Mouse (Mus musculus) lung, embryonic 14.5 days (tissue): ENCODE measurements around the gene Epha4. TPM values are rescaled to one million over a fixed set of nuclear protein-coding genes. Genes with fewer than 3 reads are reported as not detected.

ENCODE experiments used
- ATAC-seq: fragments of 200-750 bp; cut with Nextera tagmentation; 2 replicates; pipeline ENCODE4 v1.8.0; 2017; ENCODE audit warnings: mild to moderate bottlenecking, moderate TSS enrichment, moderate library complexity; ENCODE audit not compliant: insufficient read depth
- DNase-seq: peaks from one replicate; pipeline ENCODE4 v3.0.0-alpha.2; 2015
- H3K27ac ChIP-seq: fragments of 300-500 bp; sonication (generic); 2 replicates; pipeline ENCODE4 v1.5.1; 2014; ENCODE audit warnings: low read depth, mild to moderate bottlenecking, moderate library complexity
- H3K27me3 ChIP-seq: fragments of 300-500 bp; sonication (generic); 2 replicates; pipeline ENCODE4 v1.6.1; 2014; ENCODE audit warnings: low read length, control low read depth; ENCODE audit not compliant: insufficient read depth
- H3K36me3 ChIP-seq: fragments of 300-500 bp; sonication (generic); 2 replicates; pipeline ENCODE4 v1.6.1; 2014; ENCODE audit warnings: control low read depth; ENCODE audit not compliant: insufficient read depth
- H3K4me1 ChIP-seq: fragments of 300-500 bp; sonication (generic); 2 replicates; pipeline ENCODE4 v1.6.1; 2014; ENCODE audit warnings: antibody characterized with exemption, control low read depth; ENCODE audit not compliant: insufficient read depth
- H3K4me2 ChIP-seq: fragments of 300-500 bp; sonication (generic); 2 replicates; pipeline ENCODE4 v1.6.1; 2014; ENCODE audit warnings: mild to moderate bottlenecking
- H3K4me3 ChIP-seq: fragments of 300-500 bp; sonication (generic); 2 replicates; pipeline ENCODE4 v1.5.1; 2014; ENCODE audit warnings: low read depth, low read length
- H3K9ac ChIP-seq: fragments of 300-500 bp; sonication (generic); 2 replicates; pipeline ENCODE4 v1.6.1; 2014
- H3K9me3 ChIP-seq: fragments of 300-500 bp; sonication (generic); 2 replicates; pipeline ENCODE4 v1.6.1; 2016; ENCODE audit warnings: low read depth, low read length, control low read depth
- CTCF ChIP-seq: IDR thresholded peaks from 2 replicates; pipeline ENCODE4 v1.5.1; 2016; ENCODE audit warnings: antibody characterized with exemption, low read depth
- WGBS: fragments of 180-500 bp; shearing (Covaris S2); extraction: QIAGEN DNeasy Blood & Tissue Kit; methylation state at CpG from one replicate; pipeline ENCODE4 v1.1.7; 2014; 5-methylcytosine and 5-hydroxymethylcytosine counted together
- polyA plus RNA-seq: library from polyadenylated mRNA; unstranded; fragments of >200 nt; fragmentation: Nextera tagmentation; extraction: Ambion mirVana; gene quantifications from 2 replicates; pipeline ENCODE4 v1.2.1, GENCODE M21; 2014

Gene Epha4
- polyA plus RNA-seq, 1 experiment from 2014 or later, result 18.0 TPM

GRCm38 (mm10) chr1:77446438-77446837 is 68.5 kb downstream of the Epha4 start:
- H3K36me3 ChIP-seq, result 0 out of 2 replicates have a peak, but pooled peaks cover 3% of the 10 kb centered on the region
- H3K27me3 ChIP-seq, result no peaks in the 10 kb centered on the region
- 67% methylated on average over 12 of the region's 12 CpGs for whole genome bisulfite sequencing
- H3K4me2 ChIP-seq, result no peak overlapping the region
- no peak overlapping the region for H3K4me3 ChIP-seq
- no peak for ATAC-seq
- no peak for TF ChIP-seq CTCF
- no peak overlapping the region for H3K27ac ChIP-seq
- H3K9me3 ChIP-seq, result no peaks in the 10 kb centered on the region
- no peak overlapping the region for H3K9ac ChIP-seq
- no peak for DNase-seq
- H3K4me1 ChIP-seq, result 0 out of 2 replicates have a peak, but pooled peaks cover 3% of the 10 kb centered on the region

- H3K4me2 ChIP-seq, result no peak overlapping the region
- DNase-seq (no peak), ATAC-seq (no peak)
- H3K9ac ChIP-seq, result no peak overlapping the region
- no peak overlapping the region for H3K4me3 ChIP-seq
- H3K27ac ChIP-seq, result no peak overlapping the region
- no peaks in the 10 kb centered on the region for H3K9me3 ChIP-seq
- 0 out of 2 replicates have a peak, but pooled peaks cover 3% of the 10 kb centered on the region for H3K36me3 ChIP-seq
- 75% methylated on average over 9 of the region's 9 CpGs for WGBS
- H3K4me1 ChIP-seq, result 0 out of 2 replicates have a peak, but pooled peaks cover 3% of the 10 kb centered on the region
- TF ChIP-seq CTCF, result no peak
- no peaks in the 10 kb centered on the region for H3K27me3 ChIP-seq
Observed at GRCm38 (mm10) chr1:77444648-77445047, 70.2 kb downstream of the Epha4 start.

GRCm38 (mm10) chr1:77441987-77442386 is 72.9 kb downstream of the Epha4 start:
- WGBS, result 9% methylated on average over 4 of the region's 4 CpGs
- Histone ChIP-seq H3K36me3 (0 out of 2 replicates have a peak, but pooled peaks cover 3% of the 10 kb centered on the region), H3K4me3 (no peak overlapping the region), H3K4me2 (0 out of 2 replicates have a peak overlapping the region, but pooled peaks have one; percentile 0), H3K27ac (no peak overlapping the region), H3K9ac (no peak overlapping the region), H3K9me3 (no peaks in the 10 kb centered on the region), H3K27me3 (no peaks in the 10 kb centered on the region), H3K4me1 (0 out of 2 replicates have a peak, but pooled peaks cover 3% of the 10 kb centered on the region)
- ATAC-seq (peak; percentile 38; the same call in 1 of the 2 replicates), DNase-seq (peak; percentile 62)
- no peak for TF ChIP-seq CTCF

- TF ChIP-seq CTCF, result no peak
- H3K9ac ChIP-seq, result no peak overlapping the region
Observed at GRCm38 (mm10) chr1:77441401-77441800, 73.5 kb downstream of the Epha4 start.

GRCm38 (mm10) chr1:77440512-77440911 is 74.4 kb downstream of the Epha4 start:
- ATAC-seq (no peak), DNase-seq (no peak)
- Histone ChIP-seq H3K4me3 (no peak overlapping the region), H3K36me3 (0 out of 2 replicates have a peak, but pooled peaks cover 3% of the 10 kb centered on the region), H3K9ac (no peak overlapping the region), H3K9me3 (no peaks in the 10 kb centered on the region), H3K4me2 (no peak overlapping the region), H3K4me1 (0 out of 2 replicates have a peak, but pooled peaks cover 3% of the 10 kb centered on the region), H3K27ac (no peak overlapping the region), H3K27me3 (no peaks in the 10 kb centered on the region)
- TF ChIP-seq CTCF, result no peak
- WGBS, result 46% methylated on average over 10 of the region's 10 CpGs

More at GRCm38 (mm10) chr1:77441401-77441800, 73.5 kb downstream of the Epha4 start:
- no peak for DNase-seq
- H3K9me3 ChIP-seq, result no peaks in the 10 kb centered on the region
- H3K27me3 ChIP-seq, result no peaks in the 10 kb centered on the region
- no peak for ATAC-seq
- 0 out of 2 replicates have a peak, but pooled peaks cover 3% of the 10 kb centered on the region for H3K36me3 ChIP-seq
- no peak overlapping the region for H3K27ac ChIP-seq
- 0 out of 2 replicates have a peak, but pooled peaks cover 3% of the 10 kb centered on the region for H3K4me1 ChIP-seq
- no peak overlapping the region for H3K4me2 ChIP-seq
- H3K4me3 ChIP-seq, result no peak overlapping the region
- 52% methylated on average over 4 of the region's 4 CpGs for WGBS

- H3K4me2 ChIP-seq, result no peak overlapping the region
- no peak for ATAC-seq
- WGBS, result 78% methylated on average over 3 of the region's 3 CpGs
- TF ChIP-seq CTCF, result no peak
- DNase-seq, result no peak
- H3K4me3 ChIP-seq, result no peak overlapping the region
- peaks cover 3% of the 10 kb centered on the region; the same call in 1 of the 2 replicates for H3K4me1 ChIP-seq
- H3K27ac ChIP-seq, result no peak overlapping the region
- 0 out of 2 replicates have a peak, but pooled peaks cover 3% of the 10 kb centered on the region for H3K36me3 ChIP-seq
- no peak overlapping the region for H3K9ac ChIP-seq
- H3K9me3 ChIP-seq, result no peaks in the 10 kb centered on the region
- H3K27me3 ChIP-seq, result no peaks in the 10 kb centered on the region
Observed at GRCm38 (mm10) chr1:77439383-77440074, 75.4 kb downstream of the Epha4 start.

- 0 out of 2 replicates have a peak, but pooled peaks cover 3% of the 10 kb centered on the region for H3K36me3 ChIP-seq
- no peak overlapping the region for H3K4me3 ChIP-seq
- WGBS, result 54% methylated on average over 4 of the region's 4 CpGs
- TF ChIP-seq CTCF, result no peak
- no peak overlapping the region for H3K4me2 ChIP-seq
- ATAC-seq (no peak), DNase-seq (no peak)
- no peak overlapping the region for H3K27ac ChIP-seq
- no peak overlapping the region for H3K9ac ChIP-seq
- H3K4me1 ChIP-seq, result peaks cover 3% of the 10 kb centered on the region; the same call in 1 of the 2 replicates
- no peaks in the 10 kb centered on the region for H3K27me3 ChIP-seq
- no peaks in the 10 kb centered on the region for H3K9me3 ChIP-seq
Observed at GRCm38 (mm10) chr1:77438639-77439038, 76.2 kb downstream of the Epha4 start.
